Mouse (Mus musculus): ENCODE data around the gene Fam135a.

DNA sequence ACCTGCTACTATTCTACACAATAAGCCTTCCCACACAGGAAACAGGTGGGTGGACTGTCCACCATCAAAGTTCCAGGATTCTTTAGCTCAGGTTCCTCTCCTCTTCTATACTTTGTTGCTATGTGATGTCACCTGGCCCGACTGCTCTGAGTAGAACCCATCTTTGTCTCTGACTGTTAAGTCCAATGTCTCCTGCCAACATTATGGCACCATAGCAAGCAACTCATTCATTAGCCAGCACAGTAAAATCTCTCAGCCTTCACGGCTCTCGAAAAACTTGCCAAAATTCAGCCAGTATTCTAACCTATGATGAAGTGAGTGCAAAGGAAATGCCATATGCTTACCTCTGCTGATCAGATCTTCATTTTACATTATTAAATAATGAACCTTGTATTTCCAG, 14.0 kb downstream of the Fam135a start:
- TF ChIP-seq POLR2AphosphoS2 (IDR thresholded peaks at IDR 0.05; ENCODE audit: insufficient read length, low read depth), result no peak
- TF ChIP-seq POLR2A (IDR thresholded peaks at IDR 0.05; ENCODE audit: insufficient read length, low read depth), result no peak
- TF ChIP-seq E2F4 (IDR thresholded peaks at IDR 0.05; ENCODE audit: insufficient read depth), result no peak
- no peak for TF ChIP-seq MAX (IDR thresholded peaks at IDR 0.05; ENCODE audit: low read depth)
- TF ChIP-seq USF1 (IDR thresholded peaks at IDR 0.05; ENCODE audit: low read depth), result no peak
- no peak for TF ChIP-seq CEBPB (IDR thresholded peaks at IDR 0.05; ENCODE audit: insufficient read depth, poor library complexity, severe bottlenecking)
- no peak for TF ChIP-seq REST (IDR thresholded peaks at IDR 0.05; ENCODE audit: insufficient read depth, insufficient read length)
